Mouse (Mus musculus): ENCODE measurements at regions not wholly inside any gene's neighbourhood (a gene's known extent, or its start where the extent isn't known, plus 50 kb on each side); places are given as distances from the start of the nearest gene placed in this dataset.

- Histone ChIP-seq H3K4me3 (ENCODE audit: control insufficient read depth, low read depth, low read length) (no peak overlapping the region), H3K4me1 (ENCODE audit: control insufficient read depth, insufficient read depth, low read length) (no peaks in the 10 kb centered on the region), H3K36me3 (ENCODE audit: control insufficient read depth, insufficient read depth, low read length) (no peaks in the 10 kb centered on the region), H3K27ac (ENCODE audit: control insufficient read depth, insufficient read depth, low read depth, low read length) (no peak overlapping the region), H3K27me3 (ENCODE audit: control insufficient read depth, insufficient read depth, low read length) (no peaks in the 10 kb centered on the region)
- TF ChIP-seq CTCF (IDR thresholded peaks at IDR 0.05; ENCODE audit: control insufficient read depth, insufficient read depth, insufficient replicate concordance, low read depth, low read length) (no peak), POLR2A (IDR thresholded peaks at IDR 0.05; ENCODE audit: control insufficient read depth, low read depth, low read length) (no peak)
These were observed 160.7 kb downstream of the Calcrl start for GRCm38 (mm10) chr2:84264485-84264884.

GRCm38 (mm10) chr2:84265002-84265401 is 160.2 kb downstream of the Calcrl start:
- Histone ChIP-seq H3K27me3 (ENCODE audit: control insufficient read depth, insufficient read depth, low read length) (no peaks in the 10 kb centered on the region), H3K36me3 (ENCODE audit: control insufficient read depth, insufficient read depth, low read length) (no peaks in the 10 kb centered on the region), H3K4me3 (ENCODE audit: control insufficient read depth, low read depth, low read length) (no peak overlapping the region), H3K4me1 (ENCODE audit: control insufficient read depth, insufficient read depth, low read length) (no peaks in the 10 kb centered on the region), H3K27ac (ENCODE audit: control insufficient read depth, insufficient read depth, low read depth, low read length) (no peak overlapping the region)
- no peak for TF ChIP-seq POLR2A (IDR thresholded peaks at IDR 0.05; ENCODE audit: control insufficient read depth, low read depth, low read length)
- no peak for TF ChIP-seq CTCF (IDR thresholded peaks at IDR 0.05; ENCODE audit: control insufficient read depth, insufficient read depth, insufficient replicate concordance, low read depth, low read length)

DNA sequence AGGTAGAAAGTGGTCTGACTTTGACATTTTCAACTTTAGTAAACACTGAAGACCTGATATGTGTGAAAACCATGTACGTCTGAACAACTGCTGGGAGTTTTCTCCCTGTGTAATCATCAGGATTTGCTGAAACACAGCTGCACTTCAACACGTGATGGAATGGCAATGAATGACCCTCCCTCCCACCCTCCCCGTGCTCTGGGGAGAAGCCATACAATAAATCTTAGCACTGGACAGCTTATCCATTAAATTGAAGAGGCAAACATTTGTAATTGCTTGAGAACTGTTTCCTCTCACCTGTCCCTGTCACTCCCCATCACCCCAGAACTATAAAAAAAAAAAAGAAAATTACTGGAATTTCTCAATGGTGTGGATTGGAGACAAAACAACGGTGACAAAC is 159.1 kb downstream of the Calcrl start:
- no peak overlapping the region for H3K4me3 ChIP-seq (ENCODE audit: control insufficient read depth, low read depth, low read length)
- H3K27ac ChIP-seq (ENCODE audit: control insufficient read depth, insufficient read depth, low read depth, low read length): no peak overlapping the region
- H3K27me3 ChIP-seq (ENCODE audit: control insufficient read depth, insufficient read depth, low read length): no peaks in the 10 kb centered on the region
- no peaks in the 10 kb centered on the region for H3K36me3 ChIP-seq (ENCODE audit: control insufficient read depth, insufficient read depth, low read length)
- TF ChIP-seq CTCF (IDR thresholded peaks at IDR 0.05; ENCODE audit: control insufficient read depth, insufficient read depth, insufficient replicate concordance, low read depth, low read length) (no peak), POLR2A (IDR thresholded peaks at IDR 0.05; ENCODE audit: control insufficient read depth, low read depth, low read length) (no peak)
- no peaks in the 10 kb centered on the region for H3K4me1 ChIP-seq (ENCODE audit: control insufficient read depth, insufficient read depth, low read length)

- TF ChIP-seq CTCF (IDR thresholded peaks at IDR 0.05; ENCODE audit: control insufficient read depth, insufficient read depth, insufficient replicate concordance, low read depth, low read length) (no peak), POLR2A (IDR thresholded peaks at IDR 0.05; ENCODE audit: control insufficient read depth, low read depth, low read length) (no peak)
- Histone ChIP-seq H3K27me3 (ENCODE audit: control insufficient read depth, insufficient read depth, low read length) (no peaks in the 10 kb centered on the region), H3K4me3 (ENCODE audit: control insufficient read depth, low read depth, low read length) (no peak overlapping the region), H3K27ac (ENCODE audit: control insufficient read depth, insufficient read depth, low read depth, low read length) (no peak overlapping the region), H3K36me3 (ENCODE audit: control insufficient read depth, insufficient read depth, low read length) (no peaks in the 10 kb centered on the region), H3K4me1 (ENCODE audit: control insufficient read depth, insufficient read depth, low read length) (no peaks in the 10 kb centered on the region)
These were observed 158.2 kb downstream of the Calcrl start for GRCm38 (mm10) chr2:84266883-84267554.

DNA sequence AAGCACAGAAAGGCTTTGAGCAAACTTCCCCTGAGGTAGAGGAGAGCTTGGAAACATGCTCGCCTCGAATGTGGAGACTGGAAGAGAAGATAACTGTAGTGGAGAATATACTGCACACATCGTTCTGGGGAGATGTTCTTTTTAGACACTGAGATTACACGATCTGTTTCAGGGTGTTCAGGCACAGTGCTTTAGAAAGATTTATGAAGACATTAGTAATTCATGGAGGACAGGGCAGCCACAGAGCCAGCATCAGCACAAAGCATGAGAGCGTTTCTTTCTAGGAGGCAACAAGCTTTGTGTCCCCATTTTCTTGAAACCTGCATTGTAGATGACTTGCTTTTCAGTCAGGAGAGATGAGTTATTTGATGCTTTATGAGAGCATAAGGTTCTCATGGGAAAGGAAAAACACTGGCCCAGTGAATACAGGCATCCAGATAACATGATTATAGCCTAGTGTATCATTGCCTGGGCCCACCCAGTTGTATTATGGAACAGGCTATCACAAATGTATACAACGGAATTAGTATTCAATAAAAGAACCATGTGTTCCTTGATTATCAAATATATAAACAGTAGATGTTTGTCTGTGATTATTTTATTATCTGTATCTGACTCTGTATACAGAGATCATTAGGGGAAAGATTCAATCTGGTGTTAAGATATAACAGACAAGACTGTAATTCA is 151.0 kb downstream of the Calcrl start:
- Histone ChIP-seq H3K27ac (ENCODE audit: control insufficient read depth, insufficient read depth, low read depth, low read length) (no peak overlapping the region), H3K4me3 (ENCODE audit: control insufficient read depth, low read depth, low read length) (no peak overlapping the region), H3K36me3 (ENCODE audit: control insufficient read depth, insufficient read depth, low read length) (no peaks in the 10 kb centered on the region), H3K4me1 (ENCODE audit: control insufficient read depth, insufficient read depth, low read length) (no peaks in the 10 kb centered on the region), H3K27me3 (ENCODE audit: control insufficient read depth, insufficient read depth, low read length) (no peaks in the 10 kb centered on the region)
- no peak for TF ChIP-seq CTCF (IDR thresholded peaks at IDR 0.05; ENCODE audit: control insufficient read depth, insufficient read depth, insufficient replicate concordance, low read depth, low read length)
- TF ChIP-seq POLR2A (IDR thresholded peaks at IDR 0.05; ENCODE audit: control insufficient read depth, low read depth, low read length): no peak

- Histone ChIP-seq H3K27ac (ENCODE audit: control insufficient read depth, insufficient read depth, low read depth, low read length) (no peak overlapping the region), H3K36me3 (ENCODE audit: control insufficient read depth, insufficient read depth, low read length) (no peaks in the 10 kb centered on the region), H3K4me1 (ENCODE audit: control insufficient read depth, insufficient read depth, low read length) (no peaks in the 10 kb centered on the region), H3K27me3 (ENCODE audit: control insufficient read depth, insufficient read depth, low read length) (no peaks in the 10 kb centered on the region), H3K4me3 (ENCODE audit: control insufficient read depth, low read depth, low read length) (no peak overlapping the region)
- TF ChIP-seq CTCF (IDR thresholded peaks at IDR 0.05; ENCODE audit: control insufficient read depth, insufficient read depth, insufficient replicate concordance, low read depth, low read length): no peak
- TF ChIP-seq POLR2A (IDR thresholded peaks at IDR 0.05; ENCODE audit: control insufficient read depth, low read depth, low read length): no peak
These were observed 148.0 kb downstream of the Calcrl start for GRCm38 (mm10) chr2:84277181-84277580.
